Mouse (Mus musculus): ENCODE data around the gene Hnrnpa0. TPM values are rescaled to one million over a fixed set of nuclear protein-coding genes. Genes with fewer than 3 reads are reported as not detected.
"Not testable (repeated sequence)": the region's sequence is repeated elsewhere in the genome, so short reads cannot be mapped to it uniquely, and the experiment has no call there.

Hnrnpa0 gene
- polyA plus RNA-seq, 1 experiment from 2014 or later = 27.9 TPM

DNA sequence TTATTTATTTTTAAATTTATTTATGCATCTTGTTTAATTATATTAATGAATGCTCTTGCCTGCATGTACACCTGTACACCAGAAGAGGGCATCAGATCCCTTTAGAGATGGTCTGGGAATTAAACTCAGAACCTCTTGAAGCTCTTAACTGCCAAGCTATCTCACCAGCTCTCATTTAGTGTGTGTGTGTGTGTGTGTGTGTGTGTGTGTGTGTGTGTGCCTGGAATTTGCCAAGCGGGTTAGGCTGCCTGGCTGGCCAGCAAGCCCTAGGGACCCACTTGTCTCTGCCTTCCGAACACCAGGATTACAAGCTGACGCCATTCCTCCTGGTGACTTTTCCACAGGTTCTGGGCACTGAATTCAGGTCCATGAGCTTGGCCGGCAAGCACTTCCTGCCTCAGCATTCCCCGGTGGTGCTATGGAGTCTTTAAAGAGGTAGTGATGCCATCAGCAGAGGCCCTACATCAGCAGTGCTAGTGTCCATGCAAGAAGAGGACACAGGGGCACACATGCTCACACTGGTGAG, 20.7 kb upstream of the Hnrnpa0 start:
- peak; percentile 73 for TF ChIP-seq CTCF (IDR thresholded peaks at IDR 0.05; ENCODE audit: low read depth)
- Histone ChIP-seq H3K4me1 (replicated peaks; ENCODE audit: control insufficient read depth, insufficient read depth, low read length) (no peaks in the 10 kb centered on the region), H3K36me3 (ENCODE audit: control insufficient read depth, insufficient read depth) (no peaks in the 10 kb centered on the region), H3K27ac (ENCODE audit: low read depth, low read length) (no peak overlapping the region), H3K9me3 (ENCODE audit: control insufficient read depth) (no peaks in the 10 kb centered on the region), H3K27me3 (replicated peaks; ENCODE audit: control insufficient read depth, insufficient read depth, low read length) (no peaks in the 10 kb centered on the region), H3K4me3 (ENCODE audit: low read depth, low read length) (peak overlapping the region; percentile 33), H3K9ac (ENCODE audit: low read depth, low read length) (no peak overlapping the region), H3K4me2 (replicated peaks; ENCODE audit: low read depth) (peak overlapping the region; percentile 65)
- ATAC-seq = peak; percentile 54; the same call in 1 of the 2 replicates
- 42% methylated on average over 5 of the region's 5 CpGs for WGBS

- Histone ChIP-seq H3K4me3 (ENCODE audit: low read depth, low read length) (peak overlapping the region; percentile 33), H3K36me3 (ENCODE audit: control insufficient read depth, insufficient read depth) (no peaks in the 10 kb centered on the region), H3K4me1 (replicated peaks; ENCODE audit: control insufficient read depth, insufficient read depth, low read length) (no peaks in the 10 kb centered on the region), H3K9ac (ENCODE audit: low read depth, low read length) (peak overlapping the region; percentile 0; the same call in 1 of the 2 replicates), H3K27ac (ENCODE audit: low read depth, low read length) (no peak overlapping the region), H3K9me3 (ENCODE audit: control insufficient read depth) (no peaks in the 10 kb centered on the region), H3K27me3 (replicated peaks; ENCODE audit: control insufficient read depth, insufficient read depth, low read length) (no peaks in the 10 kb centered on the region), H3K4me2 (replicated peaks; ENCODE audit: low read depth) (peak overlapping the region; percentile 65)
- TF ChIP-seq CTCF (IDR thresholded peaks at IDR 0.05; ENCODE audit: low read depth) = no peak
- 2% methylated on average over 17 of the region's 17 CpGs for WGBS
- peak; percentile 78 for ATAC-seq
These were observed 20.0 kb upstream of the Hnrnpa0 start for GRCm38 (mm10) chr13:58148256-58148831.

- Histone ChIP-seq H3K9me3 (ENCODE audit: control insufficient read depth) (no peaks in the 10 kb centered on the region), H3K4me3 (ENCODE audit: low read depth, low read length) (no peak overlapping the region), H3K4me2 (replicated peaks; ENCODE audit: low read depth) (no peak overlapping the region), H3K27ac (ENCODE audit: low read depth, low read length) (no peak overlapping the region), H3K27me3 (replicated peaks; ENCODE audit: control insufficient read depth, insufficient read depth, low read length) (no peaks in the 10 kb centered on the region), H3K36me3 (ENCODE audit: control insufficient read depth, insufficient read depth) (no peaks in the 10 kb centered on the region), H3K9ac (ENCODE audit: low read depth, low read length) (no peak overlapping the region), H3K4me1 (replicated peaks; ENCODE audit: control insufficient read depth, insufficient read depth, low read length) (no peaks in the 10 kb centered on the region)
- TF ChIP-seq CTCF (IDR thresholded peaks at IDR 0.05; ENCODE audit: low read depth) = no peak
- WGBS = 75% methylated on average over 1 of the region's 1 CpGs
- ATAC-seq = no peak
These were observed 19.4 kb upstream of the Hnrnpa0 start for GRCm38 (mm10) chr13:58147760-58148159.

- not testable (repeated sequence) for H3K4me1 ChIP-seq (replicated peaks; ENCODE audit: control insufficient read depth, insufficient read depth, low read length); ATAC-seq; H3K4me3 ChIP-seq (ENCODE audit: low read depth, low read length); H3K9ac ChIP-seq (ENCODE audit: low read depth, low read length); H3K27me3 ChIP-seq (replicated peaks; ENCODE audit: control insufficient read depth, insufficient read depth, low read length); H3K4me2 ChIP-seq (replicated peaks; ENCODE audit: low read depth); H3K27ac ChIP-seq (ENCODE audit: low read depth, low read length); H3K9me3 ChIP-seq (ENCODE audit: control insufficient read depth); H3K36me3 ChIP-seq (ENCODE audit: control insufficient read depth, insufficient read depth)
- 97% methylated on average over 8 of the region's 8 CpGs for WGBS
These were observed 18.2 kb upstream of the Hnrnpa0 start for GRCm38 (mm10) chr13:58146603-58147002.

DNA sequence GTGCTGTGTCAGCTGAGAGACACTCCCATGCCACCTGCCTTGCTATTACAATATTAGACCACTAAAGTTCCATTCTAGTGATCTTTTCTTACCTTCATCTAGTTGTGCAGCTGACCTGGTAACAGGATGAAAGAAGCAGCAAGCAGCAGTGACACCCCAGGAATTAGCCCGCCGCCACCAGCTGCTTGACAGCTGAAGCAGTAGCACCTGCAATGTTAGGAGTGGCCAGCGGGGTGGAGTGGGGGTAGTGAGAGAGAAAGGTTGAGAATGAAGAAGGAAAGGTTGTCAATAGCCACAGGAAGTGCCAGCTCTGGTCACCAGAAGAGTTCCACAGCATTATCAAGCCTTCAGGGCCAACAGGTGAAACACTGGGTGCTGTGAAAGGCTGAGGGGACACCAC, 3.3 kb upstream of the Hnrnpa0 start:
- no peak overlapping the region for H3K4me2 ChIP-seq (replicated peaks; ENCODE audit: low read depth)
- H3K27ac ChIP-seq (ENCODE audit: low read depth, low read length) = no peak overlapping the region
- H3K9ac ChIP-seq (ENCODE audit: low read depth, low read length) = no peak overlapping the region
- H3K4me3 ChIP-seq (ENCODE audit: low read depth, low read length) = no peak overlapping the region
- no peaks in the 10 kb centered on the region for H3K27me3 ChIP-seq (replicated peaks; ENCODE audit: control insufficient read depth, insufficient read depth, low read length)
- H3K36me3 ChIP-seq (ENCODE audit: control insufficient read depth, insufficient read depth) = no peaks in the 10 kb centered on the region
- H3K9me3 ChIP-seq (ENCODE audit: control insufficient read depth) = no peaks in the 10 kb centered on the region
- no peaks in the 10 kb centered on the region for H3K4me1 ChIP-seq (replicated peaks; ENCODE audit: control insufficient read depth, insufficient read depth, low read length)
- TF ChIP-seq CTCF (IDR thresholded peaks at IDR 0.05; ENCODE audit: low read depth) = no peak
- no peak for ATAC-seq
- WGBS = 27% methylated on average over 3 of the region's 3 CpGs

DNA sequence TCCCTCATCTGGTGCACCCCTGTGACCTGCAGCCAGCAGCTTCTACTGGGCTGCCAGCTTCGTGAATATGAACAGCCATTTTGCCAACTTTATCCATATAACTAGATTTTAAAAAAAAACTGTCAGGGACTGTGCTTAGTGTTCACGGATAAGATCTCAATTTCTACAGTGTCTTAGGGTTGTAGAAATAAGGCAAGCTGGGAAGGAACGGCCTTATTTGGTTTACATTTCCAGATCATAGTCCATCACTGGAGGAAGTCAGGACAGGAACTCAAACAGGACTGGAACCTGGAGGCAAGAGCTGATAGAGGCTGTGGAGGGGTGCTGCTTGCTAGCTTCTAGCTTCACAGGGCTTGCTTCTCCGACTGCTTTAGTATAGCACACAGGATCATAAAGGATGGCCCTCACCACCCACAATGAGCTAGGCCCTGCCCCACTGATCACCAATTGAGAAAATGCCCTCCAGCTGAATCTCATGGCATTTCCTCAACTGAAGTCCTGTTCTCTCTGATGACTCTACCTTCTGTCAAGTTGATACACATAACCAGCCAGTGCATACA, 1.4 kb upstream of the Hnrnpa0 start:
- H3K4me2 ChIP-seq (replicated peaks; ENCODE audit: low read depth) = peak overlapping the region; percentile 69
- no peaks in the 10 kb centered on the region for H3K27me3 ChIP-seq (replicated peaks; ENCODE audit: control insufficient read depth, insufficient read depth, low read length)
- H3K4me3 ChIP-seq (ENCODE audit: low read depth, low read length) = peak overlapping the region; percentile 67; the same call in 1 of the 2 replicates
- H3K36me3 ChIP-seq (ENCODE audit: control insufficient read depth, insufficient read depth) = no peaks in the 10 kb centered on the region
- TF ChIP-seq CTCF (IDR thresholded peaks at IDR 0.05; ENCODE audit: low read depth) = no peak
- H3K9ac ChIP-seq (ENCODE audit: low read depth, low read length) = 0 out of 2 replicates have a peak overlapping the region, but pooled peaks have one; percentile 92
- no peaks in the 10 kb centered on the region for H3K4me1 ChIP-seq (replicated peaks; ENCODE audit: control insufficient read depth, insufficient read depth, low read length)
- no peaks in the 10 kb centered on the region for H3K9me3 ChIP-seq (ENCODE audit: control insufficient read depth)
- no peak for ATAC-seq
- peak overlapping the region; percentile 99; the same call in 1 of the 2 replicates for H3K27ac ChIP-seq (ENCODE audit: low read depth, low read length)
- WGBS = 17% methylated on average over 4 of the region's 4 CpGs
